ENCODE assay signal across 8 mouse cellular contexts in the genomic region with DNA sequence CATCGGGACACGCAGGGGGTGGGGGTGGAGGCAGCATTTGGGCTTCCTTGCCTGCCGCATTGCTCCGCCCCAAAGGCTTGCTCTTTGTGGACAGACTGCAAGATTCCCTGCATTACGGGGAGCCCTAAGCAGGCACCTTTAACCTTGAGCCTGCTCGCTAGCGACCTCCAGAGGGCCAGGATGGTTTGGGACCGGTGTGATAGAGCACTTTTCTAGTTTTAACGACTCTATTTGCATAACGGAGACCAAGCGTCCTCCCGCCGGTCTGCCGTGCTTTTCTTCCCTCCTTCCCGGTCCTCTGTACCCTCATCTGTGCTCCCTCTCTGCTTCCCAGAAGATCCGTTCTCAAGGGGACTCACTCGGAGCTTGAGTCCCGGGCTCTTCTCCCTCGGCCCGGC. TPM values are rescaled to one million over a fixed set of nuclear protein-coding genes. Genes with fewer than 3 reads are reported as not detected.
DNase-seq lines count a peak whose midpoint lies in the region; ATAC-seq and TF ChIP-seq lines count a peak whose summit lies in the region.

A gene (plus strand): TSS at position 70 of the 398 bp plus-strand sequence.

- DNase-seq in ES-CJ7 (ENCODE audit: low read depth, low spot score) = peak; percentile 92
- peak; percentile 5 for DNase-seq in c-Kit-positive CD71-positive TER-119-negative erythroid progenitor cells, embryonic 14.5 days (ENCODE audit: low read depth)
- peak; percentile 83 to 86 for DNase-seq in heart, postnatal 14 days
- peak; percentile 89 to 91 for DNase-seq in kidney, postnatal 4 days
- peak; percentile 85 for DNase-seq in lung, adult 2 months
- DNase-seq in thymus, adult 2 months = peak; percentile 93

- H3K4me2 ChIP-seq in forebrain, embryonic 16.5 days (ENCODE audit: low read length) = peak within 1 kb of the TSS; percentile 87

- H3K4me1 ChIP-seq in forebrain, embryonic 16.5 days (replicated peaks; ENCODE audit: control insufficient read depth, insufficient read depth, low read length) = peaks cover 26% of the 10 kb centered on the region
- peaks cover 4% of the 10 kb centered on the region; the same call in 1 of the 2 replicates for H3K4me1 ChIP-seq in lung, adult 2 months (ENCODE audit: control insufficient read depth, insufficient read depth, low read length)
- H3K4me1 ChIP-seq in thymus, adult 2 months (replicated peaks; ENCODE audit: control insufficient read depth, insufficient read depth, low read length) = peaks cover 15% of the 10 kb centered on the region

- H3K9ac ChIP-seq in forebrain, embryonic 16.5 days (replicated peaks; ENCODE audit: low read depth, low read length) = peak within 1 kb of the TSS; percentile 99

- peak; percentile 75 for TF ChIP-seq CTCF in lung, adult 2 months (IDR thresholded peaks at IDR 0.05; ENCODE audit: insufficient read depth, low read length)
- TF ChIP-seq CTCF in thymus, adult 2 months (IDR thresholded peaks at IDR 0.05; ENCODE audit: borderline replicate concordance, control insufficient read depth, extremely low read depth, insufficient read depth, low read length, poor library complexity) = peak; percentile 67; the same call in 1 of the 2 replicates

- H3K4me3 ChIP-seq in forebrain, embryonic 16.5 days (replicated peaks; ENCODE audit: low read length) = peak within 1 kb of the TSS; percentile 96
- H3K4me3 ChIP-seq in lung, adult 2 months (replicated peaks; ENCODE audit: extremely low read depth, low read depth, low read length) = peak within 1 kb of the TSS; percentile 68
- peak within 1 kb of the TSS; percentile 65 for H3K4me3 ChIP-seq in thymus, adult 2 months (ENCODE audit: control insufficient read depth, insufficient read depth, low read length)

- whole genome bisulfite sequencing in forebrain, embryonic 16.5 days = 0% methylated on average over 20 of the region's 20 CpGs
- WGBS in lung, adult 2 months = under 1% methylated on average over 20 of the region's 20 CpGs
- under 1% methylated on average over 20 of the region's 20 CpGs for WGBS in thymus, adult 2 months

- H3K9me3 ChIP-seq in forebrain, embryonic 16.5 days (ENCODE audit: control insufficient read depth, low read length) = no peaks in the 10 kb centered on the region

- TF ChIP-seq POLR2A in lung, adult 2 months (IDR thresholded peaks at IDR 0.05; ENCODE audit: borderline replicate concordance, extremely low read depth, low read depth, low read length) = peak; percentile 27; the same call in 1 of the 2 replicates
- TF ChIP-seq POLR2A in thymus, adult 2 months (IDR thresholded peaks at IDR 0.05; ENCODE audit: control insufficient read depth, extremely low read depth, insufficient read depth, low read length, poor library complexity) = 0 out of 2 replicates have a peak, but pooled peaks have one; percentile 16

- peak within 1 kb of the TSS; percentile 99 for H3K27ac ChIP-seq in forebrain, embryonic 16.5 days (ENCODE audit: low read length)
- peak within 1 kb of the TSS; percentile 80 for H3K27ac ChIP-seq in thymus, adult 2 months (ENCODE audit: control insufficient read depth, insufficient read depth, low read length)

- H3K27me3 ChIP-seq in forebrain, embryonic 16.5 days (replicated peaks; ENCODE audit: control insufficient read depth, insufficient read depth, low read length) = no peaks in the 10 kb centered on the region
- H3K27me3 ChIP-seq in thymus, adult 2 months (ENCODE audit: control insufficient read depth, insufficient read depth, low read length) = no peaks in the 10 kb centered on the region

- peak; percentile 70 for ATAC-seq in forebrain, embryonic 16.5 days
- ATAC-seq in neutrophil, adult 5-6 weeks (ENCODE audit: extremely low read depth, insufficient number of reproducible peaks, low FRiP score, poor library complexity, severe bottlenecking) = peak; percentile 82

- no peaks in the 10 kb centered on the region for H3K36me3 ChIP-seq in forebrain, embryonic 16.5 days (ENCODE audit: control insufficient read depth, insufficient read depth)
- H3K36me3 ChIP-seq in thymus, adult 2 months (ENCODE audit: control insufficient read depth, insufficient read depth, low read length) = no peaks in the 10 kb centered on the region

- intact Hi-C loops in heart, postnatal 14 days (cut with DNase I) = loop anchor here (2.0 to 10.0 kb wide), 4 partner anchors 48 to 140 kb away; no protein-coding TSS in a partner anchor

RNA-seq across cellular contexts. Expression of the gene that starts here (rescaled TPM):
- 50.4 and 61.7 TPM in 2 replicates for polyA plus RNA-seq in forebrain, embryonic 16.5 days (2015; fragmentation: Nextera tagmentation; extraction: Ambion mirVana)
- total RNA-seq in heart, postnatal 14 days (2021) = 10 to 100 TPM; 12.4 to 13.3 TPM
- polyA plus RNA-seq in lung, adult 2 months (2012; rRNA removed) = 22.1 and 28.0 TPM in 2 replicates
- total RNA-seq in neutrophil, adult 5-6 weeks (2017) = 137 and 141 TPM in 2 replicates
- 30.7 and 33.2 TPM in 2 replicates for polyA plus RNA-seq in thymus, adult 2 months (2012; rRNA removed)

Comparison
In these comparisons a context has a peak if more than half of its experiments do, and no peak if none do; other contexts are left out.
1. Peak in every context shown above with its lines: DNase-seq, ATAC-seq, H3K4me3 ChIP-seq and H3K27ac ChIP-seq.
2. DNase-seq: peak in every context shown above with its lines; median percentile 93 in thymus, adult 2 months; 92 in ES-CJ7; 90 in kidney, postnatal 4 days; 85 in lung, adult 2 months; 84 in heart, postnatal 14 days; 5 in c-Kit-positive CD71-positive TER-119-negative erythroid progenitor cells, embryonic 14.5 days.